Mouse (Mus musculus) neutrophil, adult 59 days (primary cell): ENCODE results near the gene Bhlha15. TPM values are rescaled to one million over a fixed set of nuclear protein-coding genes. Genes with fewer than 3 reads are reported as not detected.

Experiments used
- total RNA-seq, 2 experiments: library from RNA; stranded (reverse); gene quantifications; 1 replicate in 1 of 2; 2 replicates in 1 of 2; pipeline ENCODE4 v1.2.4; 2023

Bhlha15 gene
- total RNA-seq = 1 to 10 TPM in 1 of 2 experiments, under 1 TPM in 1; 0.66 to 2.0 TPM

GRCm38 (mm10) chr5:144189950-144190583, at the start of gene Bhlha15:
Bhlha15 (plus strand) TSS chr5:144190286.

GRCm38 (mm10) chr5:144223503-144223862, 33.4 kb downstream of the Bhlha15 start, which contains the start of gene Tecpr1:
Tecpr1 (minus strand) TSS chr5:144223615.

Other genes with a start within 250 kb of the Bhlha15 start
- gene Ccz1, start 175.4 kb upstream of the Bhlha15 start, total RNA-seq = 10 to 100 TPM; 44.6 to 52.1 TPM
- gene Ocm, start 163.6 kb upstream of the Bhlha15 start, total RNA-seq = not detected
- 10 to 100 TPM; 63.6 to 67.2 TPM for gene Lmtk2, start 89.8 kb upstream of the Bhlha15 start, total RNA-seq
- gene Tecpr1, start 33.3 kb downstream of the Bhlha15 start, total RNA-seq = 10 to 100 TPM; 35.8 to 36.8 TPM
- gene Bri3, start 54.2 kb downstream of the Bhlha15 start, total RNA-seq = 10 to 100 TPM; 65.0 to 86.7 TPM
- not detected for gene Baiap2l1, start 167.8 kb downstream of the Bhlha15 start, total RNA-seq